Mouse (Mus musculus) neural tube, embryonic 14.5 days (tissue): Measurements from ENCODE around the gene Herc2. TPM values are rescaled to one million over a fixed set of nuclear protein-coding genes. Genes with fewer than 3 reads are reported as not detected.
A peak's percentile ranks its signal among the peaks of the same experiment; 100 is the strongest.

Source experiments
- ATAC-seq: fragments of 200-750 bp; cut with Nextera tagmentation; 2 replicates; pipeline ENCODE4 v1.8.0; 2017; ENCODE audit warnings: low read depth, mild to moderate bottlenecking, moderate TSS enrichment, moderate library complexity
- H3K27ac ChIP-seq: fragments of 300-500 bp; sonication (generic); 2 replicates; pipeline ENCODE4 v1.5.1; 2014; ENCODE audit warnings: low read depth, mild to moderate bottlenecking, control low read depth, low read length, moderate library complexity, mixed read lengths
- H3K27me3 ChIP-seq: fragments of 300-500 bp; sonication (generic); 2 replicates; pipeline ENCODE4 v1.6.1; 2014; ENCODE audit warnings: low read length; ENCODE audit not compliant: control insufficient read depth, insufficient read depth
- H3K36me3 ChIP-seq: fragments of 300-500 bp; sonication (generic); 2 replicates; pipeline ENCODE4 v1.6.1; 2014; ENCODE audit warnings: low read length, mixed read lengths; ENCODE audit not compliant: control insufficient read depth, insufficient read depth
- H3K4me1 ChIP-seq: fragments of 300-500 bp; sonication (generic); 2 replicates; pipeline ENCODE4 v1.6.1; 2014; ENCODE audit warnings: low read length; ENCODE audit not compliant: control insufficient read depth, insufficient read depth
- H3K4me2 ChIP-seq: fragments of 300-500 bp; sonication (generic); 2 replicates; pipeline ENCODE4 v1.6.1; 2014; ENCODE audit warnings: mild to moderate bottlenecking, low read depth, low read length, control low read depth
- H3K4me3 ChIP-seq: fragments of 300-500 bp; sonication (generic); 2 replicates; pipeline ENCODE4 v1.5.1; 2014; ENCODE audit warnings: low read depth, low read length, control low read depth, mixed read lengths
- H3K9ac ChIP-seq: fragments of 300-500 bp; sonication (generic); replicated peaks from 2 replicates; pipeline ENCODE4 v1.6.1; 2014; ENCODE audit warnings: low read depth, mild to moderate bottlenecking, control low read depth, low read length, mixed read lengths
- H3K9me3 ChIP-seq: fragments of 300-500 bp; sonication (generic); 2 replicates; pipeline ENCODE4 v1.6.1; 2016; ENCODE audit warnings: low read length; ENCODE audit not compliant: control insufficient read depth
- WGBS: fragments of 180-500 bp; shearing (Covaris S2); extraction: QIAGEN DNeasy Blood & Tissue Kit; methylation state at CpG from one replicate; pipeline ENCODE4 v1.1.7; 2014; 5-methylcytosine and 5-hydroxymethylcytosine counted together
- polyA plus RNA-seq: library from polyadenylated mRNA; unstranded; fragments of >200 nt; fragmentation: Nextera tagmentation; extraction: Ambion mirVana; gene quantifications from 2 replicates; pipeline ENCODE4 v1.2.1, GENCODE M21; 2014

The Herc2 gene
- polyA plus RNA-seq, 1 experiment from 2014 or later, result 66.4 TPM

- peak; percentile 39 for ATAC-seq
- Histone ChIP-seq H3K4me2 (peak overlapping the region; percentile 80), H3K27me3 (no peaks in the 10 kb centered on the region), H3K36me3 (no peaks in the 10 kb centered on the region), H3K4me1 (peaks cover 11% of the 10 kb centered on the region), H3K27ac (peak overlapping the region; percentile 88), H3K9me3 (no peaks in the 10 kb centered on the region), H3K4me3 (peak overlapping the region; percentile 86), H3K9ac (peak overlapping the region; percentile 76)
- 0% methylated on average over 18 of the region's 18 CpGs for WGBS
Observed at GRCm38 (mm10) chr7:56050487-56050911, 503 bp downstream of the Herc2 start.

- H3K4me1 ChIP-seq, result peaks cover 11% of the 10 kb centered on the region
- no peaks in the 10 kb centered on the region for H3K27me3 ChIP-seq
- no peaks in the 10 kb centered on the region for H3K9me3 ChIP-seq
Observed at GRCm38 (mm10) chr7:56052996-56053395, 3.0 kb downstream of the Herc2 start.

GRCm38 (mm10) chr7:56055338-56055737 lies 5.3 kb downstream of the Herc2 start:
- Histone ChIP-seq H3K9ac (no peak overlapping the region), H3K9me3 (no peaks in the 10 kb centered on the region), H3K36me3 (peaks cover 7% of the 10 kb centered on the region; the same call in 1 of the 2 replicates), H3K27me3 (no peaks in the 10 kb centered on the region), H3K4me3 (no peak overlapping the region), H3K4me1 (peaks cover 11% of the 10 kb centered on the region), H3K27ac (no peak overlapping the region), H3K4me2 (no peak overlapping the region)
- ATAC-seq, result no peak
- WGBS, result 94% methylated on average over 3 of the region's 3 CpGs

More at GRCm38 (mm10) chr7:56052996-56053395, 3.0 kb downstream of the Herc2 start:
- Histone ChIP-seq H3K9ac (no peak overlapping the region), H3K4me2 (no peak overlapping the region), H3K27ac (no peak overlapping the region), H3K36me3 (peaks cover 7% of the 10 kb centered on the region; the same call in 1 of the 2 replicates), H3K4me3 (no peak overlapping the region)
- no peak for ATAC-seq

- no peaks in the 10 kb centered on the region for H3K4me1 ChIP-seq
- WGBS, result 88% methylated on average over 1 of the region's 1 CpGs
- no peak for ATAC-seq
- no peak overlapping the region for H3K4me2 ChIP-seq
- H3K9ac ChIP-seq, result no peak overlapping the region
- no peaks in the 10 kb centered on the region for H3K9me3 ChIP-seq
- no peak overlapping the region for H3K4me3 ChIP-seq
- no peaks in the 10 kb centered on the region for H3K27me3 ChIP-seq
- no peak overlapping the region for H3K27ac ChIP-seq
- H3K36me3 ChIP-seq, result no peaks in the 10 kb centered on the region
Observed at GRCm38 (mm10) chr7:56064876-56065275, 14.9 kb downstream of the Herc2 start.

GRCm38 (mm10) chr7:56066136-56066535 lies 16.1 kb downstream of the Herc2 start:
- Histone ChIP-seq H3K9ac (no peak overlapping the region), H3K4me3 (no peak overlapping the region), H3K4me1 (no peaks in the 10 kb centered on the region), H3K9me3 (no peaks in the 10 kb centered on the region), H3K36me3 (no peaks in the 10 kb centered on the region), H3K27ac (no peak overlapping the region), H3K4me2 (no peak overlapping the region), H3K27me3 (no peaks in the 10 kb centered on the region)
- WGBS, result 76% methylated on average over 2 of the region's 2 CpGs
- ATAC-seq, result no peak

GRCm38 (mm10) chr7:56066634-56067033 lies 16.6 kb downstream of the Herc2 start:
- Histone ChIP-seq H3K4me3 (no peak overlapping the region), H3K27me3 (no peaks in the 10 kb centered on the region), H3K9me3 (no peaks in the 10 kb centered on the region), H3K4me2 (no peak overlapping the region), H3K36me3 (no peaks in the 10 kb centered on the region), H3K9ac (no peak overlapping the region), H3K4me1 (no peaks in the 10 kb centered on the region), H3K27ac (no peak overlapping the region)
- 98% methylated on average over 1 of the region's 1 CpGs for WGBS
- ATAC-seq, result no peak

- no peaks in the 10 kb centered on the region for H3K9me3 ChIP-seq
- no peak overlapping the region for H3K27ac ChIP-seq
- ATAC-seq, result no peak
- no peaks in the 10 kb centered on the region for H3K27me3 ChIP-seq
- no peak overlapping the region for H3K4me2 ChIP-seq
- WGBS, result 95% methylated on average over 4 of the region's 4 CpGs
- H3K36me3 ChIP-seq, result 0 out of 2 replicates have a peak, but pooled peaks cover 4% of the 10 kb centered on the region
- H3K4me1 ChIP-seq, result no peaks in the 10 kb centered on the region
- H3K9ac ChIP-seq, result no peak overlapping the region
- H3K4me3 ChIP-seq, result no peak overlapping the region
Observed at GRCm38 (mm10) chr7:56071724-56072123, 21.7 kb downstream of the Herc2 start.

- no peaks in the 10 kb centered on the region for H3K27me3 ChIP-seq
- H3K27ac ChIP-seq, result no peak overlapping the region
- WGBS, result 79% methylated on average over 2 of the region's 2 CpGs
- H3K36me3 ChIP-seq, result peaks cover 20% of the 10 kb centered on the region
- H3K4me3 ChIP-seq, result no peak overlapping the region
- no peaks in the 10 kb centered on the region for H3K9me3 ChIP-seq
- H3K4me1 ChIP-seq, result no peaks in the 10 kb centered on the region
- no peak overlapping the region for H3K4me2 ChIP-seq
- H3K9ac ChIP-seq, result no peak overlapping the region
- no peak for ATAC-seq
Observed at GRCm38 (mm10) chr7:56083034-56083433, 33.0 kb downstream of the Herc2 start.

- no peaks in the 10 kb centered on the region for H3K4me1 ChIP-seq
- no peaks in the 10 kb centered on the region for H3K27me3 ChIP-seq
- no peak overlapping the region for H3K9ac ChIP-seq
- H3K36me3 ChIP-seq, result peaks cover 51% of the 10 kb centered on the region
- ATAC-seq, result no peak
- no peak overlapping the region for H3K4me3 ChIP-seq
- H3K4me2 ChIP-seq, result no peak overlapping the region
- no peak overlapping the region for H3K27ac ChIP-seq
- 78% methylated on average over 3 of the region's 3 CpGs for WGBS
- H3K9me3 ChIP-seq, result no peaks in the 10 kb centered on the region
Observed at GRCm38 (mm10) chr7:56089097-56089496, 39.1 kb downstream of the Herc2 start.
